Mouse (Mus musculus): Measurements from ENCODE around the gene Chd3. TPM values are rescaled to one million over a fixed set of nuclear protein-coding genes. Genes with fewer than 3 reads are reported as not detected.
"Not testable (repeated sequence)": the region's sequence is repeated elsewhere in the genome, so short reads cannot be mapped to it uniquely, and the experiment has no call there.

Gene Chd3
- total RNA-seq, 1 experiment from 2014 or later, result 109 TPM

DNA sequence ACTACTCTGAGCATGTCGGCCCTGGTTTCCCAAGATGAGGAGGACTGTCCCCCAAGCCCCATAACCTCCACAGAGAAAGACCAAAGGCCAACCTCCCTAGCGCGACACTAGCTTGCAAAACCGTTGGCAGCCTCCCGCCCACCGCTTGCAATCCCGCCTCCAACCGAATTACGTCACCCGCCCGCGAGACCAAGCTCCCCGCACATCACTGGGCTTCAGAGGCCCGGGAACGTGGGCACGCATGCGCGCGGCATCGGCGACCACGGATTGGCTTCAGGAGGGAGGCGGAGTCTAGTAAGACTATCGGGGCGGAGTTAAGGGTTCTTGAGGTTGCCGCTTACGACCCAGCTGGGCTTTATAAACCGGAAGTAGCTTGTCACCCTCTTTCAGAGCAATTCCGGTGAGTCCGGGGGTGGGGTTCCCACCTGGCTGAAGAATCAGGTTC, 45.5 kb downstream of the Chd3 start, which contains the start of the genes Cntrob and Trappc1:
TSS of gene Cntrob (minus strand) at position 109 of the 445 bp plus-strand sequence.
TSS of gene Trappc1 (plus strand) at position 314 of the 445 bp plus-strand sequence.
- peak; percentile 100 for DNase-seq

DNA sequence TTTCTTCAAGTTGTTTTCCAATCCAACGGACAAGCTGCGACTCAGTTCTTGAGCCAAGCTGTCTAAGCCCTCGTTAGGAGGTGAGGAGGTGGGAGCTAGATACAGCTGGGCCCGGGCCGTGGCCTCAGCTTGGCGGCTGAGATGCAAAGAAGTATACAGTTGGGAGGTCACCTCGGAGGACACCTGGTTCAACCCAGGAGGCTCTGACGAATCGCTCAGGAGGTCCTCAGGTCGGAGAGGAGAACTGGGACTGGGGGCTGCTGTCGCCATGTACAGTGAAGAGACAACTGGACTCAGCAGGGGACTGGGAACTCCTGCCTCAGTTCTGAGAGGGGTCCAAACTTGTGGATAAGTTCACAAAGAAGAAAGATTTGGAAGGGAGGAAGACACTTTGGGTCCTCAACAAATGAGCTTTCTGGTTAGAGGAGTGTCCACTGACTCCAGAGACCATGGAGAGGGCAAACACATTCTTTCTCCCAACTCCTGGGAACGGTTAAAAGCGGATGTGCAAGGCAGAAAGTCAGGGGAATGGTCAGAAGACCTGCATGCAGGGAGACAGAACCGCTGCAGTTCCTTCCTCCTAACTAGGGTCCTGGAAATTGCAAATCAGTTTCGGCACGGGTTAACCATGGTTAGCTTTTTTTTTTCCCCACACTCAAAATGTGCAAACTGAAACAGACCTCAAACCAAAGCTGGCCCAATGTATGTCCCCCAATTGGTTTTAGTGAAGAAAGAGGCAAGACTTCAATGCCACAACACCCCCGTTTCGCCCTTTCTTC, 46.3 kb downstream of the Chd3 start:
- no peak for DNase-seq

DNA sequence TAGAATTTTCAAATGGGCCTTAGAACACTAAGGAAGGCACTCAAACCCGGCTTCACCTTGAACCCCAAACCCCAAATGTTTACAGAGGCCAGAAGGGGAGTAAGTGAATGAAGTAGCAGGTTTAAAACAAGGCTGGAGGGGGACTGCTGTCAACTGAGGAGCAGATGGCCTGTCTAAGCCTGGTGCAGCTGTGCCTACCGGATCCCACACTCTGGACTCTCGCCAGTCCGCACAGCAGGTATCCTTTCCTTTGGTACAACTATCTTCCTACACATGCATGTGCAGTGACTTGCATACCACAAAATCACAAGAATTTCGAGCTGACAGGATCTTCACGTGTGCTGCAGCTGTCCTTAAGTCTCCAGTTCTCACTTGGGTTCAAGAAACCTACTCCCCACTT, 47.2 kb downstream of the Chd3 start:
- no peak for DNase-seq

DNA sequence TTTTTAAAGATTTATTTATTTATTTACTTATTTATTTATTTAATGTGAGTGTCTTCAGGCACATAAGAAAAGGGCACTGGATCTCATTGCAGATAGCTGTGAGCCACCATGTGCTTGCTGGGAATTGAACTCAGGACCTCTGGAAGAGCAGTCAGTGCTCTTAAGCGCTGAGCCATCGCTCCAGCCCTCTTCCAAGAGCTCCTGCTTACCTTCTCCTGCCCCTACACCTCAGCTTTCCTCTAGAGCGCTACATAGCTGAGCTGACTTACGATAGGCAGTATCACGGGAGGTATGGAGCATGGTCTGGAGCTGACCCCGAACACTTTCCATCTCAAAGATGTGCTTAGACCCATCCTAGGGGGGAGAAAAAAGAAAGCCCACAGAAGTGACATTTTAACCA, 47.6 kb downstream of the Chd3 start:
- DNase-seq, result no peak

DNA sequence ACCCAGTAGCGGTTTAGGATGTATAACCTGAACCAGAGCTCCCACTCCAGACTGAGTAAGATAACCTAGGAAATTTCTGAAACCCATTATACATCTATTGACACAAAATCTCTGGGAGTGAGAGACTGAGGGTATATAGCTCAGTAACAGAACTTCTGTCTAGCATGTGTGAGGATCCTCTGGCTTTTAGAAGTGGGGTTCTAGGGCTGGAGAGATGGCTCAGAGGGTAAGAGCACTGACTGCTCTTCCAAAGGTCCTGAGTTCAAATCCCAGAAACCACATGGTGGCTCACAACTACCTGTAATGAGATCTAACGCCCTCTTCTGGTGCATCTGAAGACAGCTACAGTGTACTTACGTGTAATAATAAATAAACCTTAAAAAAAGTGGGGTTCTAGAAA, 51.2 kb downstream of the Chd3 start:
- DNase-seq, result not testable (repeated sequence)

DNA sequence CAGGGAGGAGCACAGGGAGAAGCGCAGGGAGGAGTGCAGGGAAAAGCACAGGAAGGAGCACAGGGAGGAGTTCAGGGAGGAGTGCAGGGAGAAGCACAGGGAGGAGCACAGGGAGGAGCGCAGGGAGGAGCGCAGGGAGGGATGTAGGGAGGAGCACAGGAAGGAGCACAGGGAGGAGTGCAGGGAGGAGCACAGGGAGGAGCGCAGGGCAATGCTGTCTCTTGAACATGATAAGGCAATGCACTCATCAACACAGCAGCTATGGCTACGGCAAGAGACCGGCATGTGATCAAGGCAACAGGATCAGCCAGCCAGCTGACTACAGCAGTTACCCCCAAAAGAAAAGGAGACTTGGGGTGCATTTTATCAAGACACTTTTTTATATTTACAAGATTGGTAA, 52.8 kb downstream of the Chd3 start:
- DNase-seq, result no peak

DNA sequence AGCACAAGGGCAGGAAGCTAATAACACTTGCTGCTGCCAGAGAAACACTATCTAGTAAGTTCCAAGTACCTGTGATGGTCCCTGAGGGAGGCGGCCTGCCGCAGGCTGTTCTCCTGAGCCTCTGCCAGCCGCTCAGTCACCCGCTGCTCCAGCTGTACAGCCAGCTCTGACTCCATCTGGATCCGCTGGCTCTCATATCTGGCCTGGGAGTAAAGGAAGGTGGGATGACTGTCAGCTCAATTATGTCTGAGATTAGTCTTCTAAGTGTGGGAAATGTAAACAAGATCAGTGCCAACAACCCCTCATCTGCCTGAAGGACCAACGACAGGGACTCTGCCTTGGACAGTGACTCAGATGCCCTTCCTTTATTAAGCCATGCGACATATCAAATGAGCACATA, 57.9 kb downstream of the Chd3 start:
- DNase-seq, result peak; percentile 69

DNA sequence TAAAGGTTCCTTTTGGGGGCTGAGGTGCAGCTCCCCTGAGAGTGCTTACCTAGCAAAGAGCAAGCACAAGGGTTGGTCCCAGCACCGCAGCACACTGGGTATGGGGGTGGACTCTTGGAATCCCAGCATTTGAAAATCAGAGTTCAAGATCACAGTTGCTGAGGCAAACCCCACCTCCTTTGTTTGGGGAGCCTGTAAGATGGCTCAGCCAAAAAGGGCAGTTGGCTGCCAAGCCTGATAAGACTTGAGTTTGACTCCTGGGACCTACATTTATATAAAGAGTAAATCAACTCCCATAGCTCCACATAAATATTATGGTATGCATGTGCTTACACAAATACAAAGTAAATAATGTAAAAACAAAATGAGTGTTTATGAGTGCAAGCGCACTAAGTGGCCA, 63.2 kb downstream of the Chd3 start:
- DNase-seq, result no peak

DNA sequence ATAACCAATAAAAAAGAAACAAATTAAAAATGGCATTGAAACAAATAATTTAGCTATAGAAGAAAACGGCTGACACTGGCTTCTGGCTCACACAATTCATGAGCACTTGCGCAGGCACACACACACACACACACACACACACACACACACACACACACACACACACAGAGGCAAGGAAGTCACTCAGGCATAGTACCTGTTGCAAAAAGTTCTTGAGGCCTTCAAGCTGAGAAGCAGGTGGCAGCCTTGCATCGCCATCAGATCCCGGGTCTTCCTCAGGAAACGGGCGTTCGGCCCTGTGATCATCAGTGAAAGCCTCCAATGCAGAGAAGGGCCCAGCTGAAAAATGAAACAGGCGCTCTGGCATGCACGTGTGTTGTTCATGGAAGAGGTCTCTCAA, 63.9 kb downstream of the Chd3 start:
- no peak for DNase-seq

DNA sequence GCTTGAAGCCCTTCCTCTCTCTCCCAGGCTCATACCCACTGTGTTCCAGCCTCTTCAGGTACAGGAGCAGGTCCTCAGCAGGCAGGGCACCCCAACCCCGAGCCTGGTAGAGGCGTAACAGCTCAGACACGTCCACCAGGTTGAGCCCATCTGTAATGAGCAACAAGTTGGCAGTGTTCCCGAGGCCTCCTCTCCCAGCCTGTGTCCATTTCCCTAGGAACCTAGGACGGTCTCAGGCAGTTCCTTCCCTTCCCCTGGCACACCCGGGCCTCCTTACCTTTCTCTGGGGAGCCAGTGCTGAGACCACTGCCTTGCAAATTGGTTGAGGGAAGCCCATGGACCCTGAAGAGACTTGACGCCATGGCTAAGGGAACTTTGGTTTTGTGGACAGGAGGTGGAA, 66.4 kb downstream of the Chd3 start:
- DNase-seq, result peak; percentile 11

DNA sequence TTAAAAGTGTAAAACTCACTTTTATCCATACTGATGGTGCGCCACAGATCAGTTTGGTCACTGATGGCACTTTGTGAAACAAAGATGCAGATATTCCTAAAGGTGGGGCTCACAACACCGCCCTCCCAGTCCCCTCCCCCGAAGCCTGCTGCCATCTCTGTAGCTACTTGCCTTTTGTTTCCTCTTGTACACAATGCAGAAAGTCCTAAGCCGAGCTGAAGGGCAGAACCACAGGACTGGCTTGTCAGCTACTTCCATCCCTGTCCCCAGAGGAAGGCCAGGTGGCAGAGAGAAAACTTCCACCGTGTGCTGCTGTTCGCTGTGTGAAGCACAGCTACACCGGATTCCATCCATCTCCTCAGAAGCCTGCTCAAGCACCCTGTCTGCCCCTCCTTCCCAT, 71.0 kb downstream of the Chd3 start:
- DNase-seq, result no peak

DNA sequence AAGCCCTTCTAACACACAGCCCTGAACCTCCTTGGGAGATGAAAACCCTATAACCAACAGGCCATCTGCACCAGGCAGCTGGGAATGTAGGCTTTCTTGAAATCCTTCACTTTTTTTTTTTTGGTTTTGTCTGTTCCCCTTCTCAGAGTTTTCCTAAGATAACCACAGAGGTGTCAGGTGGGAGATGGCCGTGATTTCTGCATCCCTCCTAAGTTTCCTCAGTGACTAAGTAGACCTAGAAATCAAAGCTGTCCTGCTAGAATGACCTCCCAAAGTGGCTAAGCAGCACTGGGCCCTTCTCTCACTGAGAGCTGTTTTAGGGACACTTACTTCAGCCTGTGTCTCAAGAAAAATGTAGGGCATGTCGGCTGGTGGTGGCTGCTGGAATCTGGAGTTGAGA, 71.4 kb downstream of the Chd3 start:
- DNase-seq, result no peak

DNA sequence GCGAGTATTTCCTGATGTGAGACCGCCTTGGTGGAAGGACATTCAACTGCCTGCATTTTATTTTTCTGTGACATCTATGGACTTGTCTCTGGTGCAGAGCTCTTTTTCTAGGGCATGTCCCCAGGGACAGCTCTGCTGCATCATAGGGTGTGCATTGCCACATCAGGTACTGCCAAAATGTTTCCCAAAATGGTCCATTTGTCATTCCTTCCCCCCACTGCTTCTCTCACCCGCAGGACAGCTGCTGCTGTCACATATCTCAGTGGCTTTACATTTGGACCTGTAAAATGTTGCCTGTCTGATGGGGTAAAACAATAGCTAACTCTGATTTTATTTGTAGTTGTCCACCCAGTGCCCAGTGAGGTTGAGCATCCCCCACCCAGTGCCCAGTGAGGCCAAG, 73.9 kb downstream of the Chd3 start:
- DNase-seq, result no peak

Other genes starting within 250 kb of the Chd3 start
- 0.37 TPM in 1 of 2 replicates, not detected in the other for gene Hes7, start 249.0 kb downstream of the Chd3 start, total RNA-seq (2021)
- gene 9130213A22Rik, start 246.8 kb downstream of the Chd3 start, total RNA-seq (2021), result 0.38 and 0.41 TPM in 2 replicates
- 1.2 and 1.6 TPM in 2 replicates for gene Aloxe3, start 243.5 kb downstream of the Chd3 start, total RNA-seq (2021)
- gene Alox12b, start 212.4 kb downstream of the Chd3 start, total RNA-seq (2021), result not detected in 2 replicates
- 0.19 TPM in 1 of 2 replicates, not detected in the other for gene Alox8, start 171.6 kb downstream of the Chd3 start, total RNA-seq (2021)
- gene Gucy2e, start 132.4 kb downstream of the Chd3 start, total RNA-seq (2021), result not detected in 2 replicates
- 9.0 and 10.7 TPM in 2 replicates for gene Cntrob, start 45.6 kb downstream of the Chd3 start, total RNA-seq (2021)
- gene Trappc1, start 45.4 kb downstream of the Chd3 start, total RNA-seq (2021), result 82.9 and 83.2 TPM in 2 replicates
- 6.6 and 6.9 TPM in 2 replicates for gene Kcnab3, start 43.1 kb downstream of the Chd3 start, total RNA-seq (2021)
- gene Rnf227, start 28.9 kb downstream of the Chd3 start, total RNA-seq (2021), result 4.1 and 5.4 TPM in 2 replicates
- 124 and 137 TPM in 2 replicates for gene Naa38, start 26.1 kb upstream of the Chd3 start, total RNA-seq (2021)
- gene Cyb5d1, start 26.2 kb upstream of the Chd3 start, total RNA-seq (2021), result 34.2 and 42.6 TPM in 2 replicates
- 29.5 and 30.2 TPM in 2 replicates for gene Tmem88, start 28.8 kb upstream of the Chd3 start, total RNA-seq (2021)
- 53.7 and 61.3 TPM in 2 replicates for gene Kdm6b, start 44.3 kb upstream of the Chd3 start, total RNA-seq (2021)
- 0.22 and 0.49 TPM in 2 replicates for gene Dnah2, start 179.7 kb upstream of the Chd3 start, total RNA-seq (2021)
- 1.5 and 2.0 TPM in 2 replicates for gene Efnb3, start 190.8 kb upstream of the Chd3 start, total RNA-seq (2021)
- gene Wrap53, start 210.8 kb upstream of the Chd3 start, total RNA-seq (2021), result 9.2 and 10.1 TPM in 2 replicates
- 66.4 and 78.4 TPM in 2 replicates for gene Trp53, start 211.0 kb upstream of the Chd3 start, total RNA-seq (2021)
- gene Atp1b2, start 236.5 kb upstream of the Chd3 start, total RNA-seq (2021), result 37.4 and 39.7 TPM in 2 replicates
- gene Shbg, start 248.5 kb upstream of the Chd3 start, total RNA-seq (2021), result not detected in 2 replicates

Data from adrenal gland, postnatal 14 days (tissue).